Mouse (Mus musculus) olfactory bulb, adult 2 months (tissue): Measurements from ENCODE around the gene Ncapd3.

Experiments used
- CTCF ChIP-seq: fragments of 200-500 bp; IDR thresholded peaks from 2 replicates; pipeline ENCODE4 v1.5.1; 2012; ENCODE audit warnings: low read depth, mild to moderate bottlenecking, low read length, moderate library complexity; ENCODE audit not compliant: insufficient read depth
- POLR2A ChIP-seq: fragments of 200-500 bp; IDR thresholded peaks from 2 replicates; pipeline ENCODE4 v1.6.1; 2012; ENCODE audit warnings: mild to moderate bottlenecking, low read depth, low read length, moderate library complexity; ENCODE audit not compliant: insufficient read depth

DNA sequence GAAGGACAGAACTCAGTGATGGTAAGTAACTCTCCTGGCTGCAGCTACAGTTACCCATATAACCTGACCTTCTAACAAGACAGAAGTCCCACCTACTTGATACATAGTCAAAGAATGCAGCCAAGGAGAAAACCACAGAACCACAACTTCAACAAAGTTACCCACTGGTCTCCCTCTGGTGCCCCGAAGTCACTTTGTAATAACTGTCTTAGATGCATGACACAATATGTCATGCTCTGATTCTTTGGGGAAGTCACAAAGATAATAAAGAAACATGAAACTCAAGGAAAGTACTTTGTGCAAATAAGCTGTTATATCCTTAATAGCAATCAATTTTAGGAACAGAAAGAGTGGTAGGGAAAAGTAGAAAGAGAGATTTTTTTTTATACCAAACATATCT lies 3.3 kb upstream of the Ncapd3 start:
- TF ChIP-seq POLR2A: no peak
- no peak for TF ChIP-seq CTCF
